Mouse (Mus musculus): ENCODE results near the gene Itgb1bp1. TPM values are rescaled to one million over a fixed set of nuclear protein-coding genes. Genes with fewer than 3 reads are reported as not detected.
A peak's percentile ranks its signal among the peaks of the same experiment; 100 is the strongest.

Itgb1bp1 gene
- polyA plus RNA-seq, 1 experiment from 2014 or later, result 39.2 TPM

DNA sequence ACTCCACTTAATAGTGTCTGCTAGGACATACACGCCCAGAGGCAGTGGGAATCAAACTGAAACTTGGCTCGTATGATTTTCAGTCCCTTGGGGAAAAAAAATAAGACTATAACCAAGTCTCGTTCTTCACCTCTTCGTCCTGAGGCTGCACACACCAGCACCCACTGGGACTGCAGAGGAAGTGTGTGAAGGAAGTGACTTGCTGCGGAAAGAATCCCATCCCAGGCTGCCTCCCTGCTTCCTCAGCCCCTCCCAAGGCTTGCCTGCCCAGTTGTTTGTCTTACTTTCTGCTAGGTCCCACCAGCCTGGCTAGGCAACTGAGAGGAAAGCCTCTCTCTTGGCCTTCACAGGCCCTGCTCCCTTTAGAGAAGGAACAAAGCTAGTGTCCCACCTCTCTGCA, 21.8 kb downstream of the Itgb1bp1 start:
- H3K27me3 ChIP-seq, result no peaks in the 10 kb centered on the region
- H3K36me3 ChIP-seq (replicated peaks), result peaks cover 85% of the 10 kb centered on the region
- H3K9ac ChIP-seq, result no peak overlapping the region
- no peak overlapping the region for H3K4me3 ChIP-seq (replicated peaks)
- H3K4me1 ChIP-seq, result no peaks in the 10 kb centered on the region
- ATAC-seq (ENCODE audit: low FRiP score), result no peak
- H3K9me3 ChIP-seq, result no peaks in the 10 kb centered on the region
- H3K27ac ChIP-seq, result no peak overlapping the region
- 84% methylated on average over 5 of the region's 5 CpGs for WGBS
- H3K4me2 ChIP-seq, result no peak overlapping the region

GRCm38 (mm10) chr12:21263256-21263655, 22.8 kb downstream of the Itgb1bp1 start:
- Histone ChIP-seq H3K9ac (no peak overlapping the region), H3K4me1 (no peaks in the 10 kb centered on the region), H3K27ac (no peak overlapping the region), H3K4me3 (replicated peaks) (no peak overlapping the region), H3K27me3 (no peaks in the 10 kb centered on the region), H3K9me3 (no peaks in the 10 kb centered on the region), H3K4me2 (no peak overlapping the region), H3K36me3 (replicated peaks) (peaks cover 84% of the 10 kb centered on the region)
- 94% methylated on average over 5 of the region's 5 CpGs for WGBS
- no peak for ATAC-seq (ENCODE audit: low FRiP score)

GRCm38 (mm10) chr12:21261521-21261920, 24.6 kb downstream of the Itgb1bp1 start:
- Histone ChIP-seq H3K4me3 (replicated peaks) (no peak overlapping the region), H3K9me3 (no peaks in the 10 kb centered on the region), H3K4me2 (no peak overlapping the region), H3K4me1 (no peaks in the 10 kb centered on the region), H3K9ac (no peak overlapping the region), H3K36me3 (replicated peaks) (peaks cover 88% of the 10 kb centered on the region), H3K27ac (no peak overlapping the region), H3K27me3 (no peaks in the 10 kb centered on the region)
- WGBS, result 91% methylated on average over 4 of the region's 4 CpGs
- ATAC-seq (ENCODE audit: low FRiP score), result no peak

- peaks cover 88% of the 10 kb centered on the region for H3K36me3 ChIP-seq (replicated peaks)
Observed at GRCm38 (mm10) chr12:21260494-21261256, 25.4 kb downstream of the Itgb1bp1 start.

GRCm38 (mm10) chr12:21247711-21248392, 38.2 kb downstream of the Itgb1bp1 start:
- Histone ChIP-seq H3K4me1 (no peaks in the 10 kb centered on the region), H3K4me2 (no peak overlapping the region), H3K27ac (no peak overlapping the region), H3K4me3 (replicated peaks) (no peak overlapping the region), H3K36me3 (replicated peaks) (peaks cover 94% of the 10 kb centered on the region), H3K9ac (no peak overlapping the region), H3K9me3 (no peaks in the 10 kb centered on the region), H3K27me3 (no peaks in the 10 kb centered on the region)
- ATAC-seq (ENCODE audit: low FRiP score), result no peak
- 90% methylated on average over 7 of the region's 7 CpGs for WGBS

More at GRCm38 (mm10) chr12:21260494-21261256, 25.4 kb downstream of the Itgb1bp1 start:
- H3K27ac ChIP-seq, result 0 out of 2 replicates have a peak overlapping the region, but pooled peaks have one; percentile 13
- H3K4me1 ChIP-seq, result no peaks in the 10 kb centered on the region
- no peak overlapping the region for H3K4me3 ChIP-seq (replicated peaks)
- H3K4me2 ChIP-seq, result no peak overlapping the region
- no peaks in the 10 kb centered on the region for H3K9me3 ChIP-seq
- no peak overlapping the region for H3K9ac ChIP-seq
- no peaks in the 10 kb centered on the region for H3K27me3 ChIP-seq
- no peak for ATAC-seq (ENCODE audit: low FRiP score)
- WGBS, result 94% methylated on average over 6 of the region's 6 CpGs

- no peak for ATAC-seq (ENCODE audit: low FRiP score)
- no peak overlapping the region for H3K4me2 ChIP-seq
- H3K4me1 ChIP-seq, result no peaks in the 10 kb centered on the region
- no peaks in the 10 kb centered on the region for H3K27me3 ChIP-seq
- H3K4me3 ChIP-seq (replicated peaks), result no peak overlapping the region
- H3K27ac ChIP-seq, result no peak overlapping the region
- no peak overlapping the region for H3K9ac ChIP-seq
- H3K36me3 ChIP-seq (replicated peaks), result peaks cover 84% of the 10 kb centered on the region
- 95% methylated on average over 11 of the region's 11 CpGs for WGBS
- no peaks in the 10 kb centered on the region for H3K9me3 ChIP-seq
Observed at GRCm38 (mm10) chr12:21244375-21244960, 41.6 kb downstream of the Itgb1bp1 start.

- 72% methylated on average over 3 of the region's 3 CpGs for WGBS
- Histone ChIP-seq H3K4me3 (replicated peaks) (no peak overlapping the region), H3K4me2 (no peak overlapping the region), H3K27ac (no peak overlapping the region), H3K27me3 (no peaks in the 10 kb centered on the region), H3K36me3 (replicated peaks) (peaks cover 84% of the 10 kb centered on the region), H3K9ac (no peak overlapping the region), H3K9me3 (no peaks in the 10 kb centered on the region), H3K4me1 (no peaks in the 10 kb centered on the region)
- ATAC-seq (ENCODE audit: low FRiP score), result no peak
Observed at GRCm38 (mm10) chr12:21241965-21242364, 44.1 kb downstream of the Itgb1bp1 start.

GRCm38 (mm10) chr12:21234560-21234959, 51.5 kb downstream of the Itgb1bp1 start:
- H3K9me3 ChIP-seq, result no peaks in the 10 kb centered on the region
- peaks cover 89% of the 10 kb centered on the region for H3K36me3 ChIP-seq (replicated peaks)
- WGBS, result 93% methylated on average over 2 of the region's 2 CpGs
- H3K4me1 ChIP-seq, result peaks cover 3% of the 10 kb centered on the region; the same call in 1 of the 2 replicates
- H3K9ac ChIP-seq, result no peak overlapping the region
- no peak overlapping the region for H3K27ac ChIP-seq
- H3K4me3 ChIP-seq (replicated peaks), result no peak overlapping the region
- no peaks in the 10 kb centered on the region for H3K27me3 ChIP-seq
- ATAC-seq (ENCODE audit: low FRiP score), result no peak
- H3K4me2 ChIP-seq, result no peak overlapping the region

DNA sequence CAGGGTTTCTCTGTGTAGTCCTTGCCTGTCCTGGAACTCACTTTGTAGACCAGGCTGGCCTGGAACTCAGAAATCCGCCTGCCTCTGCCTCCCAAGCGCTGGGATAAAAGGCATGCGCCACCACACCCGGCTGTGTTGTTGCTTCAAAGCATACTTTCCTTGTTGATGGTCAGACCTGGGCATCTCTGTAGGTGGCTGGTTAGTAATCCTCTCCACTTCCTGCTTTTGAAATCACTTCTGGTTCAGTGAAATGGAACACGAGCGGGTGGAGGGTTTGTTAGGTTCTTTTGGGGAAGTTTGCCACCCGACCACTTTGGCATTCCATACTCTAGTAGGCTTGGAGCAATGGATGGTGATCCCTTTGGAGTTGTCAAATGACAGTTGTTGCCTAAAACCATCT, 52.4 kb downstream of the Itgb1bp1 start:
- Histone ChIP-seq H3K36me3 (replicated peaks) (peaks cover 87% of the 10 kb centered on the region), H3K4me1 (peaks cover 3% of the 10 kb centered on the region; the same call in 1 of the 2 replicates), H3K9ac (no peak overlapping the region), H3K27me3 (no peaks in the 10 kb centered on the region), H3K27ac (no peak overlapping the region), H3K4me3 (replicated peaks) (no peak overlapping the region), H3K9me3 (no peaks in the 10 kb centered on the region), H3K4me2 (no peak overlapping the region)
- no peak for ATAC-seq (ENCODE audit: low FRiP score)
- WGBS, result 89% methylated on average over 7 of the region's 7 CpGs

GRCm38 (mm10) chr12:21229076-21229918, 56.8 kb downstream of the Itgb1bp1 start:
- Histone ChIP-seq H3K9ac (no peak overlapping the region), H3K4me3 (replicated peaks) (no peak overlapping the region), H3K27me3 (no peaks in the 10 kb centered on the region), H3K27ac (no peak overlapping the region; the same call in 1 of the 2 replicates), H3K36me3 (replicated peaks) (peaks cover 58% of the 10 kb centered on the region), H3K9me3 (no peaks in the 10 kb centered on the region), H3K4me2 (no peak overlapping the region), H3K4me1 (peaks cover 11% of the 10 kb centered on the region; the same call in 1 of the 2 replicates)
- 83% methylated on average over 17 of the region's 17 CpGs for WGBS
- peak; percentile 57 for ATAC-seq (ENCODE audit: low FRiP score)

GRCm38 (mm10) chr12:21228650-21229049, 57.4 kb downstream of the Itgb1bp1 start:
- Histone ChIP-seq H3K4me2 (no peak overlapping the region), H3K4me1 (peaks cover 11% of the 10 kb centered on the region; the same call in 1 of the 2 replicates), H3K9ac (no peak overlapping the region), H3K4me3 (replicated peaks) (no peak overlapping the region), H3K27ac (no peak overlapping the region), H3K27me3 (no peaks in the 10 kb centered on the region), H3K9me3 (no peaks in the 10 kb centered on the region), H3K36me3 (replicated peaks) (peaks cover 58% of the 10 kb centered on the region)
- no peak for ATAC-seq (ENCODE audit: low FRiP score)
- WGBS, result 97% methylated on average over 4 of the region's 4 CpGs
